Mouse (Mus musculus) adipocyte (in vitro differentiated cells): Measurements from ENCODE around the gene Farsb.
A peak's percentile ranks its signal among the peaks of the same experiment; 100 is the strongest.

ENCODE experiments used
- DNase-seq: peaks from one replicate; pipeline ENCODE4 v3.0.0-alpha.2; 2016; ENCODE audit warnings: low spot score

The Farsb gene

DNA sequence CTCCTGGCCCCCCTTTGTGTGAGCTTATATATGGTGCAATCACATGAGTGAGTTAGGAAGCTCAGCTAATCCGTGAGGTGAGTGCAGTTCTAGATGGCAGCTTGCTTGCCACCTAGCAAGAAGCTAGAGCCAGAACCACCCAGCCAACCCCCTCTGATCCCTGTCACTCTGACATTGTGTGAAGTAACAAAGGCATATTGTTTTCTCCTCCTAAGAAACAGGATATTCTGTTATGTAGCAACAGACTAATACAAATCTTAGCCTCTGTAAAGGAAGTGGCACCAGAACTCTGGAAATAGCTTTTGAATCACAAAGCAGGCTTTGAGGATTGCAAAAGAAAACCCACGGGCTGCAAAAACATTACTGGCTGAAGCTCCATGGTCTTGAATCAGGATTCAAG is 4.3 kb downstream of the Farsb start:
- no peak for DNase-seq

- no peak for DNase-seq
These were observed 5.3 kb downstream of the Farsb start for GRCm38 (mm10) chr1:78483430-78483829.

DNA sequence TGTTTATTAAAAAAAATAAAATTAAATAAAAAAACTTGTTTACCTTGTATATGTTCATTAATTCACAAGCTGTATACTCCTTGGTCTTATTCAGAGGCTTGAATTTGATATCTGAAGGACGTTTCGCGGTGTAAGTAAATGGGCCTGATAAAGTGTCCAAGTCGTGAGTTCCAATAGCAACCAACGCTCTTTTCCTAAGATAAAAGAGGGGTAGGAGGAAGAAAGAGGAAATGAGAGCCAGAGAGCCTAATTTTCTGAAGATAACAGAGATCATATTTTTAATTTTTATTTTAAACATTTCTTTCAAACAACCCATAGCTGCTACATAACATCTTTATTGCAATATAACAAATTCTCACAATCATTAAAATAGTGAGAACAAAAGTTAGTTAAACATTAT is 16.3 kb downstream of the Farsb start:
- DNase-seq = no peak

- DNase-seq = peak; percentile 63
These were observed 34.0 kb downstream of the Farsb start for GRCm38 (mm10) chr1:78454659-78455058.

DNA sequence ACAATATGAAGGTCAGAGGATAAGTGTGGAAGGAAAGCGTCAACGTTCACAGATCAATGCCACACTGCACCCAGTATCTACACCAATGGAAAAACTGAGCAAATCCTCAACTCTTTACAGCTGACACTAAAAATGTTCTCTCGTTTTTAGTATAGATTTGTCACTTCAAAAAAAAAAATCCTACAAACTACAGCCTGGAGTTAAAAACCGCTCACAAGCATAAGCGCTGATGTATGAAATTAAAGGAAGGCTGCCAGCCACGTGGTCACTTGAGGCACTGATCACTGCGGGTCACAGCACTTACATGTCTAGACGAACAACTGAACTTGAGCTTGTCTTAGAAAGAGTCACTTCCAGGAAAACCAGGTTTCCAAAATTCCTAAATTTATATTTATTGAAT is 34.8 kb downstream of the Farsb start:
- no peak for DNase-seq

DNA sequence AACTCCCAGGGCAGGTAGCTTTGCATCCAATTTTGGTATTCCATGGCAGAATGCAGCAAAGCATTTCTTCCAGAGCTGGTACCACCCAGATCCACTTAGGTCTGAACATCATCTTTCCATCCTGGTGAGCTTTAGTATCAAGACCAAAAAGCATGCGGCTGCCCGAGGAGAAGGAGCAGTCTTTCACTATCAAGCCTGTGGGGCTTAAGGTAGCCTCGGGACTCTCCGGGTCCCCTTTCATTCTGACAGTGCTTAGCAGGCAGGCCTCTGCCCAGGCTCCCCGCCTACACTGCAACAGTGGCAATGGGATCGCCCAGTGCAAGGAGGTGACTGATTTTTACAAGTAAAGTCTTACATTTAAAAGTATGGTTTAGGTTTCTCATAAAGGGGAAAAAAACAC is 36.2 kb downstream of the Farsb start:
- no peak for DNase-seq

DNA sequence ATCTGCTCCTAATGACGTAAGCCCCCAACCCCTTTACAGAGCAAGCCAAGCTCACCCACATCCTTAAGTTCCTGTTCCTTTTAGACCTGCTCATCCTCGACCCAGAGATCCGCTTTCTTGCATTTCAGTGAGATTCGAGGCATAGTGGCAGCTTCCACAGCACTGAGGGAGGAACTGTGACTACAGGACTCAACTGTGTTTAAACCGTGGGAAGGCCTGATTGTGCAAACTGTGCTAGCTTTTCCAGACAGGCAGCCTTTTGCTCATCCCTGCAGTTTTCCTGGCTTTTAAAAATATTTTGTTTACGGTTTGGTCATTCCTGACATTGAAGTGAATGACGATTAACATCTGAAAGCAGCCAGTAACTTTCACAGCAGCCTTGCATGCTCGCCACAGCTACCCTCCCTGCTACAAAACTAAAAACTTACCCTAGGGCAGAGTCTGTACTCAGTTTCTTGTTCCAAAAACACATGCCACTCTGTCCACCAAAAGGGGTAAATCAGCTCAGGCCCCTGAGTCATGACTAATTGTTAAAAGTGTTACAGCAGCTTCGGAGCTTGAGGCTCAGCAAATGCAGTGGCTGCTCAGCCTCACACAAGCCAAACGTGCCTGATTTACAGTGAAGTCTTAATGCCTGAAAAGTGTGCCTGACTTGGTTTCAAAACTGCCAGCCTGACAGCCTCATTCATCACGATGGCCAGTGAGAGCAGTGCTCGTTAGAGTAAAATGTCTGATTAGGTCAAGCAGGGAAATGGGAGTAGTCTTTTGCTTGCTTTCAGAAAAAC is 37.4 kb downstream of the Farsb start:
- no peak for DNase-seq

- no peak for DNase-seq
These were observed 40.6 kb downstream of the Farsb start for GRCm38 (mm10) chr1:78448091-78448490.

GRCm38 (mm10) chr1:78446742-78447141 is 42.0 kb downstream of the Farsb start:
- DNase-seq = no peak

DNA sequence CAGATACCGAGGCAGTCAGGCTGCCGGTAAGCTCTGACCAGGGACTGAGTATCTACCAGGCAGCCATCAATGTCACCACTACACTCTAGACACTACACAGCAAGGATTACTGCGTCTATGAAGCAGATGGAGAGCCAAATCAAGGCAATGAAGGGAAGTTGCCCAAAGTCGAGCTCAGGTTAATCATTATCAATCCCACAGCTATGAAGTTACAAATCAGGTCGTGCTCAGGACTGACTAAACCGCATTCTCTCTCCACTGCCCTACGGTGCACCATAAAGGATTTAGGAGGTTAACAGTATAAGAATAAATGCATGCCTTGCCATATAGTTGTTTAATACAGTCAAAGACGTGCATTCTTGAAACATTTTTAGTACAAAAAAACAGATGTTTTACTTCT is 42.5 kb downstream of the Farsb start:
- no peak for DNase-seq

GRCm38 (mm10) chr1:78443056-78443455 is 45.6 kb downstream of the Farsb start:
- DNase-seq = no peak

DNA sequence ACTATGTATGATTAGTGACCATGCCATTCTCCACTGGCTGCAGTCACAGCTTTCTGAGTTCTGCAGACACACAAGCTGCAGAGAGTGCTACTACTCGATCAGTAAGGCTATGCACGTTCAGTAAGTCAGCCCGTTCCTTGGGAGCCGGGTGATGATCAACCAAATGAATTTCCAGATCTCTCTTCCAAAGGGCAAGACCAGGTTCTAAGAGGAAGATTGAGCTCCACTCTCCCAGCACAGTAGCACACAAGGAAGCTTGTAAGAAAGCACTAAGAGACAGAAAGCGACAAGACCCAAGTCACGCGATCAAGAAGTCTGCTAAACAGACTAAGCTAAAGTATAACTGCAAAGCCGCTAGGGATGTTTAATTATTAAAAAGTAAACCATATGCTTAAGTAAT is 48.0 kb downstream of the Farsb start:
- DNase-seq = no peak

GRCm38 (mm10) chr1:78437150-78437549 is 51.5 kb downstream of the Farsb start:
- DNase-seq = peak; percentile 49

- DNase-seq = no peak
These were observed 52.3 kb downstream of the Farsb start for GRCm38 (mm10) chr1:78436445-78436844.

DNA sequence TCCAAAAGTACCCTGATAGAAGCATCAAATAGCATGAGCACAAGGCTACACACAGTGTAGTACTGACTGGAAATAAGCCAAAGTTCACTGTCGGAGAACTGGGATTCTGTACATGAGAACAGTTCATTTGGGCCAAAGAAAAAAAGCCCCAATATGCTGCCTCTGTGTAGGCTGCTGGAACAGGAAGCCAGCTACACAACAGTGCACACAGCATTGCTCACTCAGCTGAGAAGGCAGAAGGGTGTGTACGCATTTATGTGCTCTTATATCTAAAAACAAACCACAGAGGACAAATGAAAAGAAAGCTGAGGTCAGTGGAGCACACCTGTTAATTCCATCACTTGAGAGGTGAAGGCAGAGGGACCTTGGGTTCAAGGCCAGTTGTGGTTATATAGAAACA is 52.7 kb downstream of the Farsb start:
- DNase-seq = no peak

DNA sequence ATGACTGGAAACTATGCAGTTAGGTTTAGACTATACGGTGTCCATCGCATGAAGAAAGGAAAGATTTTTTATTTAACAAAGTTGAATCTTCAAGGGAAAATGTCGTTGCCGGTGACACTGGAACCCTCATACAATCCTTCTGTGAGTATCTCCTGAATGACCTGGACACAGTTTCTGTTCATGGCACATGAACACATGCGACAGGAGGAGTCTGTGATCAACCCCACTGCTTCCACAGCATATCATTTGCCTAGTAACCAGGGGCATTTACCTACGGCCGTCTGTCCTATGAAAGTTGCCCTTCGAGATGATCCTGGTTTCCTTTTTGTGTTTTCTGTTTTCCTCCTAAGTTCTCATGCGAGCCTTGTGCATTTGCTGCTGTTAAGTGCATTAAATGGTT is 55.2 kb downstream of the Farsb start:
- no peak for DNase-seq

DNA sequence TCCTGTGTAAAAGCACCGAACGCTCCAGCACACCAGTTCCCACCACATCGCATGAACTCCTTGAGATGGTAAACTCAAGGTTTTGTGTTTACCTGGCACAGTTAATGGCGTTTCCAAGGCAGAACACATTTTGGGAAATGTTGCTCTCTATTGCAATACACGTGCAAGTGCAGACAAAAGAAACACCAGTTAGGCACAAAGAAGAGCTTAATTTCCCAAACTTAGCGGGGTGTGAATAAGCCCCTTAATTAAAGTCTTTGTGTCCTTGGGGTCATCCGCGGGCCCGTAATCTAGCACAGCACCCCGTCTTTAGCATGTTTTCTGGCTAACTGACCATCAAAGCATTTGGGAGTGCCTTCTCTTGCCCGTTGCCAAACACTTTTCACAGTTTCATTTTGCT is 59.8 kb downstream of the Farsb start:
- DNase-seq = no peak

DNA sequence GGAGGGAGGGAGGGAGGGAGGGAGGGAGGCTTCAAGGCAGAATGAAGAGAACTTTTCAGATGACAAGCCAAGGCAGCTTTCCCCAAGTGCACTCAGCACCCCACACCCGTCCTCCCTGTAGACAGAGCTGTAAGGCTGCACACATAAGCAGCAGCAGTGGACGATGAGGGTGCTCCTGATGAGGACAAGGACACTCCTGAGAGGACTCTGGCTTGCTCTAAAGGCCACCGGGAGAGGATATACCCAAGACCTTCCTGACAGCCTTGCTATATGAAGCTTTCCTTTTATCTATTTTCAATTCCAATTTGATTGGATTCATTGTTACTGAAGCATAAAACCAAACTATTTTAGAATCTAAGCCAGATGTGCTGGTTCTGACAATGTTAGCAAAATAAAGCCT is 61.9 kb downstream of the Farsb start:
- no peak for DNase-seq

DNA sequence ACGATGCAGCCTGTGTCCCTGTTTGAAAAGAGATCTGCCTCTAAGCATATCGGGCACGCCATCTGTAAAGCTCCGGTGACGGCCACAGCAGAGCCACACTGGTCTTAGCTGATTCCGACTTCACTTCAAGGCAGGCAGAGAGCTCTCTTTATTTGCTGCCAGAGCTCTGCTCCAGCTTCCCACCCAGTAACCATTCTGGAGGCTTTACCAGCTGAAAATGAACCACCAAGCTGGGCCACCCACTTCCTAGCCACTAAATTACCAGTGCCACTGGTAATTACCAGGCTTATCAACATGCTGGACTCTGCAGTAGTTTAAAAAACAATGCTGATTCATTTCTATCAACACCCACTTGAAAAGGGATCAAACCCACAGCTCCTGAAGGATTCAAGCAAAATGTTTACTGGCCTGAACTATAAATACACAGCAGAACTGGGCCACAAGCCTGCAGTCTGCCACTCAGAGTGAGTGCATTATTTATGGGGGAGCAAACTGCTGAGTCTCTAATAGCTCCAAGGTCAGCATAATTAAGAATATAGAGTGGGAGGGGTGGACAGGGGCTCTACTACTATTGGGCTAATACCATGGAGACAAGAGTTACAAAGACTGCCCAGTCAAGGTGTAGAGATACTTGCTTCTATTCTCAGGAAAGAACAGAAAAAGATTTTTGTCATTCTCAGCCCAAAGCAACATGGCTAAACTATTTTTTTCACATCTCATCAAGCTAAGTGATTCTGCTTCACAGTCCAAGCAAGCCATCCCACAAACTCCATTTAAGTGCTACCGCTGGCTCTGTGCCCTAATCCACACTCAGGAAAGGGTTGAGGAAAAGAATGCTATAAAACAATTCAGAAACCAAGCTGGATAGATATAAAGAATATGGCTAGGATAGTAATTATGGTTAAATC is 62.6 kb downstream of the Farsb start:
- peak; percentile 42 for DNase-seq

DNA sequence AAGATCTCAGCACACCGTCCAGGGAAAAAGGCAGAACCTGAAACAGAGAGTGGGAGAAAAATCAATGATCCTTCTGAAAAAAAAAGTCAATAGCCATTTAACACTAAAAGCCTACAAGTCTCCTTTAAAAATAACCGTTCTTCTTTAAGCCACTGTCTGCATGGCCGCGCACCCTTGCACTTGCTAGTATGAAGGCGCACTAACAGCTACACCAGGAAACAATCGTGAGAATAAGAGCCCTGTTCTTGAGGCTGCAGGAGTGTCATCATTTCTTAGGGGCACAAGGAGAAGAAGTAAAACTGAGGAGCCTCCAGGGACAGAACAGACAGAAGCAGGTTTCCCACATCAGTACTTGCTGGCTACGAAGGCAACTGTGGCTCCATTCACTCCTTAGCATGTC is 63.4 kb downstream of the Farsb start:
- DNase-seq = no peak

DNA sequence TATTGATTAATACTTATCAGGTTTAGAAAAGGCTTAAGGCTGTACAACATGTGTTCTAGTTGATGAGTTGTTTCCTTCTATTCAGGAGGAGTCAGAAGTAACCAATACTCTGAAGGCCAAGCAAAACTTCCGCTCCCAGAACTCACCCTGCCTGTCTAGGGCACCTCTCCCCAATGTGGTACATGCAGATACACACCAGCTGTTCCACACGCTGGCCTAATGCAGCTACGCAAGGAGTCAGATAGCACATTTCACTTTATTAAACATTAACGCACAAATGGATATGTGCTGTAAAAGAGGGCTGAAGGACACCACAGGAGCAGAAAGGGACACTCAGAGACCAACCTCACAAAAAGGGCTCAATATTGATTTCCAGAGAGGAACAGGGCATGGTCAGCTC is 63.8 kb downstream of the Farsb start:
- DNase-seq = no peak

- DNase-seq = no peak
These were observed 66.1 kb downstream of the Farsb start for GRCm38 (mm10) chr1:78422576-78422975.

GRCm38 (mm10) chr1:78421749-78422148 is 66.9 kb downstream of the Farsb start:
- DNase-seq = no peak
